In genomic region chr6:70781336-70781735, GRCm38 (mm10) we compare ENCODE assay signal across 24 mouse cellular contexts.
"Had no signal": no experiment of that assay in that cellular context is flagged by ENCODE, and none has a peak within 500 bp of the region (broad histone marks: within the 10 kb centered on the region; RNA-seq: fewer than 3 reads in every experiment).

No protein-coding gene starts in this region.

- H3K36me3 ChIP-seq: heart, embryonic 15.5 days; intestine, embryonic 15.5 days had no signal

- ATAC-seq: hindbrain, embryonic 16.5 days; inflammation-experienced regulatory T-cells, adult 6 months; intestine, embryonic 15.5 days; intestine, postnatal 0 days; liver, postnatal 0 days had no signal

- H3K27me3 ChIP-seq: heart, embryonic 13.5 days; heart, embryonic 15.5 days; intestine, embryonic 15.5 days; limb, embryonic 12.5 days; liver, embryonic 13.5 days; liver, embryonic 15.5 days had no signal

- H3K4me3 ChIP-seq: gastrocnemius, adult 2 months; heart, embryonic 13.5 days; heart, embryonic 15.5 days; intestine, embryonic 15.5 days; layer of hippocampus, adult 2 months; left cerebral cortex, adult 2 months; limb, embryonic 10.5 days; limb, embryonic 12.5 days; liver, embryonic 13.5 days; liver, embryonic 15.5 days had no signal

- H3K27ac ChIP-seq: gastrocnemius, adult 2 months; heart, embryonic 13.5 days; heart, embryonic 15.5 days; hindbrain, embryonic 14.5 days; intestine, embryonic 15.5 days; layer of hippocampus, adult 2 months; left cerebral cortex, adult 2 months; limb, embryonic 10.5 days; limb, embryonic 12.5 days; liver, embryonic 13.5 days; liver, embryonic 15.5 days had no signal

- DNase-seq: gastrocnemius, adult 2 months; gastrocnemius, postnatal 10 days; gastrocnemius, postnatal 25 days; heart, adult 18-20 months; heart, postnatal 14 days; heart, postnatal 36 days; kidney, adult 8-10 months; kidney, postnatal 25 days; kidney, postnatal 4 days; liver; liver, embryonic 13.5 days; liver, postnatal 0 days had no signal

- H3K9me3 ChIP-seq: heart, embryonic 13.5 days; heart, embryonic 15.5 days; intestine, embryonic 15.5 days; limb, embryonic 10.5 days; limb, embryonic 12.5 days; liver, embryonic 13.5 days; liver, embryonic 15.5 days had no signal
